Mouse (Mus musculus): Measurements from ENCODE around the gene Gm5105. TPM values are rescaled to one million over a fixed set of nuclear protein-coding genes. Genes with fewer than 3 reads are reported as not detected.

Gm5105 gene
- polyA plus RNA-seq, 1 experiment = 0.04 TPM

DNA sequence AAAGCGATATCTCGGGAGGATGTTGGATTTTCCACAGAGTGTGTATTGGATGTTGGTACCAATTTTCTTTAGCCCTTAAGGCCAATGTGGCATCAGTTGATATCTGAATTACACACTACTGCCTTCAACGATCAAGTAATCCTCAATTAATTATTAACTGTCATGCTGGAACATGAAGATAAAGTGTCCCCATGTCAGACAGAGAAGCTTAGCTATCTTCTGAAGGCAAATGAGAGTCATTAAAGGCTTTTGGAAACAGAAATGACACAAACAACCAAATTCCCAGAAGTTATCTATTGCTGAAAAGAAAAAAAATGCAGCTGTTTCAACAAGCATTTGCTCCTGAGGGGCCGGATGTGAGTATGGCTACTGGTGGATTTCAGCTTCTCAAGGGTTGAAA, 45.2 kb downstream of the Gm5105 start:
- no peak for TF ChIP-seq POLR2A (IDR thresholded peaks at IDR 0.05; ENCODE audit: borderline replicate concordance, extremely low read depth, insufficient read depth, insufficient read length, poor library complexity, severe bottlenecking)
- TF ChIP-seq CTCF (IDR thresholded peaks at IDR 0.05; ENCODE audit: borderline replicate concordance, extremely low read depth, insufficient read depth, insufficient read length) = no peak

DNA sequence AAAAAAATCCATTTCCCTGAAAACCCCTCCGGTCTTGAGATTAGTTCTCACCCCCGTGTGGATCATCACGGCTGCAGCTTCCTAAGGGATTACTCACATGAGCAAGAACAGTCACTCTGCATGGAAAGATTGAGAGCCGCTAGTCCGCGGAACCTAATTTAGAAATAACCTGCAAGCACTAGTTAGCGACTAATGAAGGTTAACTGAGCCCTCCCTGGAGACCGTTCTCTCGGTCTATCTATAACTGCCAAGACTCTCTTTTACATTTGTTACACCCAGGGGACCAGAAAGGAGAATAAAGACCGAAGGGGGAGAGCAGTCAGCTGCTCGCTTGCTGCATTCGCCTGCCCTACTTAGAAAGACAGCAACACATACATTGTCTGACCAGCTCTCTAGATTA, 50.4 kb downstream of the Gm5105 start:
- peak; percentile 70 for DNase-seq (ENCODE audit: low read depth)
- TF ChIP-seq CTCF (IDR thresholded peaks at IDR 0.05; ENCODE audit: borderline replicate concordance, extremely low read depth, insufficient read depth, insufficient read length) = no peak
- TF ChIP-seq POLR2A (IDR thresholded peaks at IDR 0.05; ENCODE audit: borderline replicate concordance, extremely low read depth, insufficient read depth, insufficient read length, poor library complexity, severe bottlenecking) = no peak

More for the DNA sequence above, 45.2 kb downstream of the Gm5105 start:
- DNase-seq (ENCODE audit: low read depth) = peak; percentile 20

DNA sequence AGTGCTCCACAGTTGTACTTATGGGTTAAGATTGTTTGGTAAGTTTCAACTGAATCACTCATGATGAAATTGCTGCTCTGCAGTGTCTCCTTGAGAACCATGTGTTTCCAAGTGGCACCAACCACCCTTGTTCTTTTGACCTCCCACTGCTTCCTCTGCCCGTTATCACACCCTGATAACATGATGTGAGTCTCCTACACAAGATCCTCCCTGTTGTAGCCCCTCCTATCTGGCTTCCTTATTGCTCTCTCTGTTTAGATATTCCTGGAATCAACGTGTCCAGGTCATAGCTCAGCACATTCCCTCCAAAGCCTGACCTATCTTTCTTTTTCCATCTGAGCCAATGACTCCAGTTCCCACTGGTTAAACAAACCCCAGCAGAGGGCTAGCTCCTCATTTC, 52.5 kb downstream of the Gm5105 start:
- TF ChIP-seq CTCF (IDR thresholded peaks at IDR 0.05; ENCODE audit: borderline replicate concordance, extremely low read depth, insufficient read depth, insufficient read length) (no peak), POLR2A (IDR thresholded peaks at IDR 0.05; ENCODE audit: borderline replicate concordance, extremely low read depth, insufficient read depth, insufficient read length, poor library complexity, severe bottlenecking) (no peak)
- no peak for DNase-seq (ENCODE audit: low read depth)

DNA sequence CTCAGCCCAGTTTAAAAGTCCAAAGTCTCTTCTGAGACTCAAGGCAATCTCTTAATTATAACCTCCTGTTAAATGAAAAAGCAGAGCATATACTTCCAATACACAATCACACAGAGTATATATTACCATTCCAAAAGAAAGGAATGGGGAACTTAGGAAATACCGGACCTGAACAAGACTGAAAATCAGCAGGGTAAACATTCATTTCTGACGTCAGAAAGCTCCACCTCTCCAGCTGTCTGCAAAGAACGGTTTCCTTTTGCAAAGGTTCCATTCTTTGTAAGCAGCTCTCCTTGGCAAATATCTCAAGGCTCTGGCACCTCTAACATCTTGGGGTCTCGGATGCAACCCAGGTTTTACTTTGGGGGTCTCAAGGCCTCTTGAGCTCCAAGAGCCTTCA, 54.8 kb downstream of the Gm5105 start:
- no peak for DNase-seq (ENCODE audit: low read depth)
- TF ChIP-seq POLR2A (IDR thresholded peaks at IDR 0.05; ENCODE audit: borderline replicate concordance, extremely low read depth, insufficient read depth, insufficient read length, poor library complexity, severe bottlenecking) = no peak
- no peak for TF ChIP-seq CTCF (IDR thresholded peaks at IDR 0.05; ENCODE audit: borderline replicate concordance, extremely low read depth, insufficient read depth, insufficient read length)

DNA sequence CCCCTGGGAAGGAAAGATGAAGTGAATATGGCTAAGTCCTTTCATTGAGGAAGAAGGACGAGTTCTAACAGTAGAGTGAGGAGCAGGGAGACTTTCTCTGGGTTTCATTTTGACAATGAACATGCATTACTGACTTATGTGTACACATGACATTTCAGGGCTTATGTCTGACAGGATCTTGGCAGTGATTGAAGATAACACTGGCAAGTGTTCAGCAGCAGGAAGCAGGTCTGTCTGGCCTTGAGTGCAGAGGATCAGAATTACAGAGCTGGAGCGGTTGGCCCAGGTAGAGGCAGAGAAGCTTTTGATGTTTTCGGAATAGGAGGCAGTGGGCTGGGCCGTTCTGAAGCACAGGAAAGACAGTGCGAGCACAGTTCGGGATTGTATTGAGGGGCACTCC, 59.0 kb downstream of the Gm5105 start:
- peak; percentile 13 for DNase-seq (ENCODE audit: low read depth)
- no peak for TF ChIP-seq CTCF (IDR thresholded peaks at IDR 0.05; ENCODE audit: borderline replicate concordance, extremely low read depth, insufficient read depth, insufficient read length)
- no peak for TF ChIP-seq POLR2A (IDR thresholded peaks at IDR 0.05; ENCODE audit: borderline replicate concordance, extremely low read depth, insufficient read depth, insufficient read length, poor library complexity, severe bottlenecking)

DNA sequence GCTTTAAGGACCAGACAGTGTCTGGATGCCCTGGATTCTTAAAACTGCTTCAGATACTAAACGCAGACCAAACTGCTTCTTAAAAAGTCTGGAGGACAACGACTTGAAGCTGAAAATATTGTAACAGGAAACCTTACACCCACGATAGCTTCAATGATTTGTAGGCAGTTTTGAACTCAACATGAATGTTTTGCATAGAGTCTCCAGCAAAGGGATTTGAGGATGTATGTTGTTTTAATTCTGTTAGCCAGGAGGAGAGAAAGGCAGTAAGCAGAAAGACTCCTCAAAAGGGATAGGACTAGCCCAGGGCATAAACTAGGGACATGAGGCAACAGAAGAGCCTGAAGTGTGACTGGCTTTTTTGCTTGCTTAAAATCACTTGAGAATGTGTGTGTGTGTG, 60.3 kb downstream of the Gm5105 start:
- no peak for DNase-seq (ENCODE audit: low read depth)

DNA sequence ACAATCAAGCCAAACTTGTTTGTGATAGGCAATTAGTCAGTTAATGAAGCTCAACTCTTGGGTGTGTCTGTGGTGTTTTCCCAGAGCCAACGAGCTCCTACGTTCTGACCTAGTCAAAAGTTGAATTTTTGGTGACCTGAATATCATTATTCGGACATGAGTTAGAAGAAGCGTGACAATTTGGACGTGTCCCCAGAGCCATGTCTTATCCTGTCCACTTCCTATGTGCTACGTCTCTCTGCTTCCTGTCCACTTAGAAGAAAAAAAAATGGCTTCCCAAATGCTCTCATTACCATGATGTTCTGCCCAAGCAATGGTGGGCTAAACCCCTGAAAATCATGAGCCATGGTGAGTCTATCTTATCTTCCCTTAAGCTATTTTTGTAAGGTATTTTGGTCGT, 63.9 kb downstream of the Gm5105 start:
- TF ChIP-seq POLR2A (IDR thresholded peaks at IDR 0.05; ENCODE audit: borderline replicate concordance, extremely low read depth, insufficient read depth, insufficient read length, poor library complexity, severe bottlenecking) (no peak), CTCF (IDR thresholded peaks at IDR 0.05; ENCODE audit: borderline replicate concordance, extremely low read depth, insufficient read depth, insufficient read length) (no peak)
- DNase-seq (ENCODE audit: low read depth) = no peak

More for the DNA sequence above, 60.3 kb downstream of the Gm5105 start:
- TF ChIP-seq CTCF (IDR thresholded peaks at IDR 0.05; ENCODE audit: borderline replicate concordance, extremely low read depth, insufficient read depth, insufficient read length) = no peak
- TF ChIP-seq POLR2A (IDR thresholded peaks at IDR 0.05; ENCODE audit: borderline replicate concordance, extremely low read depth, insufficient read depth, insufficient read length, poor library complexity, severe bottlenecking) = no peak

DNA sequence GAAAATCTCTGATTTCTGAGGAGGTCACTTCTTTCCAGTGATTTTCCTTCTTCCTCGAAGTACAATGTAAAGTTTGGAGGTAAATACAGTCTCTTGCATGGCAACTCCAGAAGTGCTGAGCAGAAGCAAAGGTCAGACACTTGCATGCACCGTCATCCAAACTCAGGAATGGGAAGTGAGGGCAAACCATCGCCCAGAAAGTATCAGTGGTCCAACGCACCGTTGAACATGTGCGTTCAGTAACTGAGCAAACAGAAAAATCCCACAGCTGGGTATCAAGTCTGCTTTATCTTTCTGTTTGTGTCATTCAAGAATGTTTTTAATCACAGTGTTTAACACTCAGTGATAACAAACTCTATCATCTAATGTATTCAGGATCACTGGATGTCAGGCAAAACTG, 64.6 kb downstream of the Gm5105 start:
- no peak for TF ChIP-seq POLR2A (IDR thresholded peaks at IDR 0.05; ENCODE audit: borderline replicate concordance, extremely low read depth, insufficient read depth, insufficient read length, poor library complexity, severe bottlenecking)
- TF ChIP-seq CTCF (IDR thresholded peaks at IDR 0.05; ENCODE audit: borderline replicate concordance, extremely low read depth, insufficient read depth, insufficient read length) = no peak
- DNase-seq (ENCODE audit: low read depth) = no peak

DNA sequence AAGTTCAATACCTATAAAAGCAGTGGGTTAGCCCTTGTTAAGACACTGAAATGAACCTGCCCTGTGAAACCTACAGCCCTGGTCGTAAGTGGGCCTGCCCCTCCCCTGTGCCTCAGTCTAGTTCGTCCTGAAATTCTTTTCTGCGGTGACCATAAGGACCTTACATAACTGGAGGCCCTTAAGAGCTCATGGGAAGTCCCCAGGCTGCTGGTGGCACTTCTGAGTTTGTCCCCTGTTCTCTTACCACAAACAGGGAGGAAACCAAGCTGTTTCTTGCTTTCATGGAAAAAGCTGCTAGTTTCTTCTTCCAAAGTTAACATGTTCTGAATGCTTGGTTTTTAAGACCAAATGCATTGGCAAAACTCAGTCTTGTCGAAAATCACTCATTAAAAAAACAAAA, 65.3 kb downstream of the Gm5105 start:
- TF ChIP-seq POLR2A (IDR thresholded peaks at IDR 0.05; ENCODE audit: borderline replicate concordance, extremely low read depth, insufficient read depth, insufficient read length, poor library complexity, severe bottlenecking) (no peak), CTCF (IDR thresholded peaks at IDR 0.05; ENCODE audit: borderline replicate concordance, extremely low read depth, insufficient read depth, insufficient read length) (no peak)
- DNase-seq (ENCODE audit: low read depth) = no peak

DNA sequence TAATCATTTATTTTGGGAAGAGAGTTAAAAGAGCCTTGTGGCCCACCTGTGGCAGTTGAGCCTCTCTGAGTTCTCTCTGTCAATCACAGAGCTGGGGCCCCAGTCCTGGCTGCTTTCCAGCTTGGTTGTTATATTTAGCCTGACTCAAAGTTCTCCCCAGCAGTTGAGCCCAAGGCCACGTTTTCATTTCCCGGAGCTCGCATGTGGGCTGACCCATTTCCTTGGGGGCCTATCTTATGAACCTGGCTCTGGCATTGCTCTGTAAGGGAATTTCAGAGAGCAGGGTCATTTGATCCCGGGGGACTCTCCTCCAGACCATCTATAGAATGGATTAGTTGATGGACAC, 66.5 kb downstream of the Gm5105 start:
- DNase-seq (ENCODE audit: low read depth) = no peak

DNA sequence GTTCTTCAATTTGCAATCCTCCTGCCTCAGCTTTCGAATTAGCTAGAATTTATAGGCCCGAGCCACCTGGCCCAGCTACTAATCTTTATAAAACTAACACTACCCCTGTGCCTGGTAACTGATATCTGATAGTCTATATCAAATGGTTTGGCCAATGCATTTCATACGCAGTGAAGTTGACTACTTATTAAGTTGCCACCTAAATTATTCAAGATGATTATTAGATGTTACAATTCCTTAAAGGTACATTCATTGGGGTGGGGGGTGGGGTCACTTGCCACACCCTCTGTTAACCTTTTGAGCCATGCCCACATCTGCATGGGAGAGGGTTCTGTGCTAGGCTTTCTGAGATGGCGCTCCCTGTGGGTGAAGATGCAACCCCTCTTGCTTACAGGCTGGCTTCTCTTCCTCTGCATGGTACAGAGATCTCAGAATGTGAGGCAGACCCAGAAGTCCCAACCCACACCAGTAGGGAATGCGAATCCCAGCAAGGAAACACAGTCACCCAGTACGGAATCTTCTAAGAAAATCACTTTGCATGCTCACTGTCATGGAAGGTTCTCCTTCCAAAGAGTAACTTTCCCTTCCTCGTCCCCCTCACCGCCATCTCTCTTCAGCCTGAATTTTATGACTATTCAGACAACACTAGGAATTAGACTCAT, 67.0 kb downstream of the Gm5105 start:
- no peak for DNase-seq (ENCODE audit: low read depth)
- TF ChIP-seq POLR2A (IDR thresholded peaks at IDR 0.05; ENCODE audit: borderline replicate concordance, extremely low read depth, insufficient read depth, insufficient read length, poor library complexity, severe bottlenecking) = no peak
- no peak for TF ChIP-seq CTCF (IDR thresholded peaks at IDR 0.05; ENCODE audit: borderline replicate concordance, extremely low read depth, insufficient read depth, insufficient read length)

More for the DNA sequence above, 66.5 kb downstream of the Gm5105 start:
- no peak for TF ChIP-seq POLR2A (IDR thresholded peaks at IDR 0.05; ENCODE audit: borderline replicate concordance, extremely low read depth, insufficient read depth, insufficient read length, poor library complexity, severe bottlenecking)
- TF ChIP-seq CTCF (IDR thresholded peaks at IDR 0.05; ENCODE audit: borderline replicate concordance, extremely low read depth, insufficient read depth, insufficient read length) = no peak

DNA sequence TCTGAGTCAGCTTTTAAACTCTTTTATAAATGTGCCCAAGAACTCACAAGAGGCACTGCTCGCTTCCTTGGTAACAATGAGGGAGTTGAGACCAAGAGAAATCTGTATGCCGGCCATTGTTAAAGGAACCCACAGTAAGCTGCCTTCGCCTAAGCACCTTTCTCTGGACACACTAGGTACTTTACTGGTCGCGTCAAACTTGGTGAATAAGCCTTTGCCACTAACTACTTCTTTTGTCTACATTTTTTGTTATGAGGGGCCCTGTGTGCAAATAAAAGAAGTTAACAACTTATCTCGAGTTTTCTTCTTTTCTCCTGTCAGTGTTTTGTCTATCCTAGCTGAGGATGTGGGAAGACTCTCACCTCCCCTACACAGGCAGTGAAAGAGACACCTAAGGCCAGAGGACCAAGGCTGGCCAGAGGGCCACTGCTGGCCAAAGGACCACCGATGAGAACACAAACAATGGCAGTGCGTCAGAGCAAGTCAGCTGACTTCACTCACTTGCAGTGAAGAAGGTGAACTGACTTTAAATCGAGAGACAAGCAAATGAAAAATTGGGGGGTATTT, 67.9 kb downstream of the Gm5105 start:
- DNase-seq (ENCODE audit: low read depth) = peak; percentile 55
- no peak for TF ChIP-seq CTCF (IDR thresholded peaks at IDR 0.05; ENCODE audit: borderline replicate concordance, extremely low read depth, insufficient read depth, insufficient read length)
- no peak for TF ChIP-seq POLR2A (IDR thresholded peaks at IDR 0.05; ENCODE audit: borderline replicate concordance, extremely low read depth, insufficient read depth, insufficient read length, poor library complexity, severe bottlenecking)

Other genes starting within 250 kb of the Gm5105 start
- gene H2afz, start 202.9 kb downstream of the Gm5105 start, polyA plus RNA-seq (2012; rRNA removed) = 786 and 1,264 TPM in 2 replicates
- gene Dnajb14, start 199.7 kb downstream of the Gm5105 start, polyA plus RNA-seq (2012; rRNA removed) = 7.7 and 12.1 TPM in 2 replicates
- 77.3 and 97.8 TPM in 2 replicates for gene Lamtor3, start 148.9 kb downstream of the Gm5105 start, polyA plus RNA-seq (2012; rRNA removed)
- gene Dapp1, start 85.8 kb downstream of the Gm5105 start, polyA plus RNA-seq (2012; rRNA removed) = 1.9 and 2.0 TPM in 2 replicates
- 0.08 and 0.12 TPM in 2 replicates for gene 1110002E22Rik, start 2.3 kb downstream of the Gm5105 start, polyA plus RNA-seq (2012; rRNA removed)
- gene Trmt10a, start 76.1 kb upstream of the Gm5105 start, polyA plus RNA-seq (2012; rRNA removed) = 6.6 and 7.3 TPM in 2 replicates
- gene Mttp, start 77.6 kb upstream of the Gm5105 start, polyA plus RNA-seq (2012; rRNA removed) = 4.7 and 4.9 TPM in 2 replicates
- not detected in 2 replicates for gene 4930579F01Rik, start 126.4 kb upstream of the Gm5105 start, polyA plus RNA-seq (2012; rRNA removed)
- 0.49 and 0.68 TPM in 2 replicates for gene Adh7, start 150.4 kb upstream of the Gm5105 start, polyA plus RNA-seq (2012; rRNA removed)
- 0.55 and 1.5 TPM in 2 replicates for gene Adh1, start 193.6 kb upstream of the Gm5105 start, polyA plus RNA-seq (2012; rRNA removed)
- 0.03 TPM in 1 of 2 replicates, not detected in the other for gene Adh6a, start 245.9 kb upstream of the Gm5105 start, polyA plus RNA-seq (2012; rRNA removed)

All from brain, embryonic 14.5 days (tissue).